Mouse (Mus musculus) kidney, postnatal 25 days (tissue): ENCODE results near the gene Tmem219.

Source experiments
- DNase-seq, 2 experiments: peaks; one replicate each; pipeline ENCODE4 v3.0.0; 2021; ENCODE audit warnings: mixed read lengths in 2 of 2

Tmem219 gene

DNA sequence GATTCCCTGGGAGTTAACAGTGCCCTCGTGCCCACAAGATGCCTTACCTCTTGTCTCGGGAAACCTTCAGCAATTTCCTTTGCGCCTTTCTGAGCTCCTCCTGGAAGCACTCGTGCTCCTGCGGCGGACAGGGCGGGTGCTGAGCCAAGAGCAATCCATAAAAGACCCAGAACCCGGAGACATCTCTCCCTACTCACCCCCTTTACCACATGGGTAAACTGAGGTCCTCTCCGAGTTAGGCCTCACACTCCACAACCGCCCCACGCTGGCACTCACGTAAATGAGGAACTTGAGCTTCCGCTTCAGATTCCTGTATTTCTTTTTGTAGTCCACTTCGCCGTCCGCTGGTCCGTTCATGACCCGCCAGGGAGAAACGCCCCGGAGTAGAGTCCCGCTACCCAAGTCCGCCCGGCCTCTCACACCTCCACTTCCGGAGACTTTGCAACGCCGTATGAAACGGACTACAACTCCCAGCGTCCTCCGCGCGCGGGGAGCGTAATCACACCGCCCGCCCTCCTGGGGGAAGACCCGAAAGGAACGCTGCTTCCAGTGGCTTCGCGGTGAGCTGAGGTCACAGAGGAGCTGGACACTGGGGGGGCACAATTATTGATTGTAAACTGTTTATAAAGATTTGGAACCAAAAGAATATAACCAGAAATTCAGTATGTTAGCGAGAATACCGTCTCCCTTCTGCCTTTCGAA lies 61.1 kb downstream of the Tmem219 start, which contains the start of gene Hirip3:
Gene Hirip3, plus strand, starts transcription at position 544 of the 702 bp plus-strand sequence.
- DNase-seq, result peak; percentile 97 to 98

DNA sequence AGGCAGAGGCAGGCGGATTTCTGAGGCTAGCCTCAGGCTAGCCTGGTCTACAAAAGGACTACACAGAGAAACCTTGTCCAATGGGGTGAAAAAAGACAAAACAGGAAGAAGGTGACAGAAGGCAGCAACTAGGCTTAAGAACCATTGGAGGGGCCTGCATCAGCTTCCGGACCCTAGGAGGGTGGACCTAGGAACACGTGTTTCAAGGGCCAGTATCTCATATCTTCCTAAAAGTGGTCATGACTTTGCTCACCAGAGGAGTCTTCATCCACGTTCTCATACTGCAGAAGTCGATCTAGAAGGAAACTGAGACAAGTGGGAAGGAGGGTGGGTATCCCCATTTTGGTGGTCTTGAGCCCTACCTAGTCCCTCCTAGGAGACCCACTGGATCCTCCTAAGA lies 61.7 kb downstream of the Tmem219 start:
- DNase-seq, result no peak

DNA sequence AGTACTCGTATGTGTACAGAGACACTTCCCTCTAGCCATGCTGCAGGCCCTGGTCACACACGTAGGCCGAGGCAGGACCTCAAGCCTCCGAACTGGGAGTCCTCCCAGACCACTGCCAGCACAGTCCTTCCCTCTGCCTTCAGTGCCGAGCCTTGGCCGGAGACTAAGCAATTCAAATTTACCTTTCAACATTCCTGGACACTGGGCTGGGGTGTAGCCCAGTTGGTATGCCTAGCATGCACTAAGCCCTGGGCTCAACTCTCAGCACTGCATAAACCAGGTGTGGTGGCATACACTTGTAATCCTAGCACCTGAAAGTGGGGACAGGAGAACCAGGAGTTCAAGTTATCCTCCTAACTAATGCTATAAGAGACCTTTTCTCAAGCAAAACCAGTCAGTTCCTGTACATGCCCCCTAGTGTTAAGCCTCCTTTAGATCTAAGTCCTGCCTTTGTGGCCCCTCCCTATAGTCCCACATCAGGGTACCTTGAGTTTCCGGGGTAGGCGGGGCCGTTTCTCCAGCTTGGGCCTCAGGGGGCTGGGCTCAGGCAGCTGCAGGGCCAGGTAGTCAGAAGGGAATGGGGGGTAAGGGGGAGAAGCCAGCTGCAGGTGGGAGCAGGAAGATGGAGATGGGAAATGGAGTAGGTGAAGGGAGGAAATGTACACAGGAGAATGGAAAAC lies 65.8 kb downstream of the Tmem219 start:
- DNase-seq, result peak in 1 of 2 experiments; percentile 29

DNA sequence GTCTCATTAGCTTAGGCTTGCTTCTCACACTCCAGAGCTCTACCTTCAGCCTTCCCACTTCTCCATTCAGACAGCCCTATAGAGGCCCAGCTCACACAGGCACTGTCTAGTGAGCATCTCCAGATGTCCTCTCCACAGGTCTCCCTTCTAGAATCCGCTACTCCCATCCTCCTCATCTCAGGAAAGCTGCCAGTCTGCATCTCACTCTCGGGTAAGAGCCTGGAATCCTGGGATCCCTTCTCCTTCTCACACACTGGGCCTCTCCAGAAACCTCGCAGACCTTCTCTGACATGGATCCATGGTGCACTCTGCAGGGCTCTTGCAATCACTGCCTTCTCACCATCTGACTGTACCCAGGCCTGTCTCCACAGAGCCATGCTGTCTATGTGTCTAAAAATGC lies 67.1 kb downstream of the Tmem219 start:
- no peak for DNase-seq

DNA sequence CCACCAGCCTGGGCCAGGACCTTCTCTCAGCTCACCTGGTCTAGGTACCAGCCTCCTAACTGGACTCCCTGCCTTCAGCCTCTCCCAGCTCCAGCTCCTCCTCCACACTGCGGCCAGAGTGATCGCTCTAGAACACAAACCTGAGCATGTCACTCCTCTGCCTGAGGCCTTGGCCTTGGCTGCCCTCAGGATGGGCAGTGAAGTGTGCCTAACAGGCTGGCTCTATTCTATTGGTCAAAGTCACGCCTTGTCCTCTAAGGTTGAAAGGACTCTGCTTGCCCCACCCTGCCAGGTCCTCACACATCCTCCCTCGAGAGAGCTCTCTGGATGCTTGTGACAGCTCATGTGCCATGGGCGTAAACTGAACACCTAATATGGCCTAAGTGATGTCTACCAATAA lies 69.3 kb downstream of the Tmem219 start:
- DNase-seq, result peak; percentile 72 to 91

DNA sequence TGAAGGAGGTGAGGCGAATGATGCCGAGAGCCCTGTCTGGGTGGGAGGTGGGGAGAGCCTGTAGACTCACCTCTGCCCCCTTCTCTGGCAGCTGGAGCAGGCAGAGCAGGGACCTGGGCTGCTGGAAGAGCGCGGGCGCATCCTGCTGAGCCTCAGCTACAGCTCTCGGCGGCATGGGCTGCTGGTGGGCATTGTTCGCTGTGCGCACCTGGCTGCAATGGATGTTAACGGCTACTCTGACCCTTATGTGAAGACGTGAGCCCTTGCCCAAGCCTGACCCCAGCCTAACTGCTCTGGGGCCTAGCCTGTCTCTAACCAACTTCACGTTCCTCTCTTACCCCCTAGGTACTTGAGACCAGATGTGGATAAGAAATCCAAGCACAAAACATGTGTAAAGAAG lies 71.5 kb downstream of the Tmem219 start:
- DNase-seq, result peak in 1 of 2 experiments; percentile 36

DNA sequence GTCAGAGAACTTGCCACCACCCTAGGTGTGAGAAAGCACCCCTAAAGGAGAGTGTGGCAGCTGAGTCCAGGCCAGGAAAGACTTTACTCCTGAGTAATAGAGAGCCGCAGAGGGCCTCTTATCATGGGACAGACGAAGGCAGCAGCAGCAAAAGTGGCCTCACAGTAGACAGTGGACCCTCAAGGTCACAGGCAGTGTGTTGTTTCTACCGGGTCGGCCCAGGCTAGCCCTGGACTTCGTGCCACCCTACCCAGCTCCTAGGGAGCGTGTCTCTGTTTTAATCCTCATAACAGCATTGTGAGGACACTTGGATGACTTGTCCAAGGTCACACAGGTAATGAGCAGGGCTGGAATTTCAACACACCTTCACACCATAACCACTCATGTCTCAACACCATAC lies 72.6 kb downstream of the Tmem219 start:
- DNase-seq, result peak in 1 of 2 experiments; percentile 33

DNA sequence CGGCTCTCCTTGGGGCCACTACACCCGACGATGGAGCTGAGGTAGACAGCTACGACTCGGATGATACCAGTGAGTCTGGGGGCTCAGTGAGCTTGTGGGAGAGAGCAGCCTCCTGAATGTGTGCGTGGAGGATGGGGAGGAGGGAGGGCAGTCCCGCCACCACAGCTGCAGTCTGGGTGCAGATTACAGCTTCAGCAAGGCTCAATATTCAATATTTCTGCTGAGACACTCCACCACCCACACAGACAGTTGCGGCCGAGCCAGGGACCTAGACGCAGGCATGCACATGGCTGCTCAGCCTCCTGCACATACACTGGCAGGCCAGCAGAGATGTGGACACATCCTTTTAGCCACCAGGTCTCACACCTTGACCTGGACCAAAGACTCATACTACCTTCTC lies 73.9 kb downstream of the Tmem219 start:
- no peak for DNase-seq

DNA sequence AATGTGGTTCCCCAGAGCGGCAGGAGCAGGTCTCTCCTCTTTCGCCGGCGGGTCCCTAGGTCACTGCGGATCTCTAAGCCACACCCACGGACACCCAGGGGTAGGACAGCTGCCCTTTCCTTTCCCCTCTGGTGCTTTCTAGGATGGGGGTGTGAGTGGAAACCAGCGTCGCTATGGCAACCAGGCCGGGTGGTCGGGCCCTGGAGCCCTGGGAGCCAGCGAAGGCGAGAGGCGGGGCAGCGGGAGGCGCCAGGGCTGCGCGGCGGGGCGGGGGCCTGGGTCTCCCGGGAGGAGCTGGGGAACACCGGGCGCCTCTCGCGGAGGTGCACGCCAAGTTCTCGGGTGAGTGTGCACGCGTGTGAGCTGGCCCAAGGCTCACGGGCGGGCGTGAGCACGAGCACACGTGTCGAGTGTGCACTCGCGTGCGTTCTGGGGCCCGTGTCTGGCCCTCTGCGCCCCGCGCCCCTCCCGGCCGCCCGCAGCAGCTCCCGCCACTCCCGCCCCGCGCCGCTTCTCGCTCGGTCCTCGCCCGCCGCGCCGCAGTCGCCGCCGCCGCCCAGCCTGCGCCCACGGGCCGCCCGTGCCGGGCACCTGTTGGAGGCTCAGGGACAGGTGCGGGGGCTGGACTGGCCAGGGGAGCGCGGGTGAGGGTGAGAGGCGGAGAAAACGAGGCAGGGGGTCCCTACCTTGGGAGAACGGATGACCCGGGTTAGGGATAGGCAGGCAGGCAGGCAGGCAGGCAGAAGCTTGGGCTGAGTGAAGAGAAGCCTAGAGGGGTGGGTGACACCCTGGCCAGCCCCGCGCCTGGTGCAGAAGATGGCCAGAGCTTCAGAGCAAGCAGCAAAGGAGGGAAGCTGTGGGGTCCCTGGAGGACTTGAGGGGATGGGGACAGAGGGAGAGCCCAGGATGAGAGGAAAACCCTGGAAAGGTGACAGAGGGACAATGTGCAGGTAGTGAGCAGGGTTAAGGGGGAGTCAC lies 75.0 kb downstream of the Tmem219 start:
- no peak for DNase-seq

DNA sequence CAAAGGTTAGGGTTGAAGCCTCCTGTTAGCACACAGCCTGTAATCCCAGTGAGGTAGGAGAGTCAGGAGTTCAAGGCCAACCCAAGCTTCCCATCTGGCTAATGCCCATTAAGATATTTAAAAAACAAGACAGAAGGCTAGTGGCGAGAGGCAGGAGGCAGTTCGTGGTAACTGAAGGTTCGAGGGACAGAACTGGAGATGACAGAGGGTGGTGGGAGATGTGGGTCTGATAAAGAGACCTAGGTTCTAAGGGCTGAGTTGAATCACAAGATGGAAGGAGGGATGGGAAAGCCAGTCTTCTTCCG lies 75.6 kb downstream of the Tmem219 start, which contains the start of gene Doc2a:
Gene Doc2a, plus strand, starts transcription at position 301 of the 305 bp plus-strand sequence.
- DNase-seq, result no peak

DNA sequence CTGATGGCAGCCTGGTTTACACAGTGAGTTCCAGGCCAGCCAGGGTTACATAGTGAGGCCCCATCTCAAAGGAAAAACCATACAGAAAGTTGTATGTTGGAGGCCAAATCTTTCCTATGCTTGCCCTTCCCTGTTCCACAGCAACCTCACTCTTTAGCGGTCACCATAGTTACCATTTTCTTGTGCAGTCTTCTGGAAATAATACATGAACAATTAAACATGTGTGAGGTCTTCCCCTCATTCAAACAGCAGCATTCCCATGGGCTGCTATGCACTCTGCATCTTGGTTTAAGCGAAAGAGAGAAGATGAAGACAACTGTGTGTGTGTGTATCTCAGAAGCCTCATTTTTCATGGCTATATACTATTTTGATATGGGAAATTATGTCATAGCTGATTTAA lies 77.2 kb downstream of the Tmem219 start:
- DNase-seq, result peak in 1 of 2 experiments; percentile 2

DNA sequence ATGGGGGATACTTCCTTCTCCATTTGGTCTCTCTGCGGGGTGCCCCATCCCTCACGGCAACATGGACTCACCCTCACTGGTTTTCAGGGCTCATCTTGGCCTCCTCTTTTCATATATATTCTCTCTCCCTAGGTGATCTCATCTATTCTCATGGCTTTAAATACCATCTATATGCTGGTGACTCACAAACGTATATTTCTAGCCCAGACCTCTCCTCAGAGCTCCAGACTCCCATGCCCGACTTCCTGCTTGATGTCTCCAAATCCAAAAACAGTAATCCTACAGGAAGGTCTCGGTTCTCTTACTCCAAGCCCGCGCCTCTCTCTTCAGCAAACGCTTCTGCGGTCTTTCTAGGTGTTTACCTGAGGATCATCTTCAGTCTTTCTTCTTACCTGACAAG lies 79.4 kb downstream of the Tmem219 start:
- DNase-seq, result no peak
